Mouse (Mus musculus): ENCODE data around the gene Olfr1410. TPM values are rescaled to one million over a fixed set of nuclear protein-coding genes. Genes with fewer than 3 reads are reported as not detected.

Gene Olfr1410
- polyA plus RNA-seq (2016; fragmentation: Nextera tagmentation; extraction: Ambion mirVana), result not detected in 2 replicates

GRCm38 (mm10) chr1:92605482-92605881 is at the start of gene Olfr1410:
Gene Olfr1410, plus strand, starts transcription at chr1:92605782.
- 89% methylated on average over 1 of the region's 1 CpGs for WGBS
- Histone ChIP-seq H3K27ac (no peak within 1 kb of the TSS), H3K9me3 (no peaks in the 10 kb centered on the region), H3K36me3 (no peaks in the 10 kb centered on the region), H3K4me2 (replicated peaks) (no peak within 1 kb of the TSS), H3K4me1 (no peaks in the 10 kb centered on the region), H3K9ac (no peak within 1 kb of the TSS), H3K27me3 (peaks cover 9% of the 10 kb centered on the region), H3K4me3 (no peak within 1 kb of the TSS)
- no peak for ATAC-seq (ENCODE audit: insufficient number of reproducible peaks, insufficient read depth, low FRiP score, low TSS enrichment)

GRCm38 (mm10) chr1:92571022-92571421 is 34.6 kb upstream of the Olfr1410 start, which contains the start of gene Olfr1413:
Gene Olfr1413, plus strand, starts transcription at chr1:92571322.
- 82% methylated on average over 3 of the region's 3 CpGs for WGBS
- no peak within 1 kb of the TSS for H3K27ac ChIP-seq
- H3K9me3 ChIP-seq, result no peaks in the 10 kb centered on the region
- H3K36me3 ChIP-seq, result no peaks in the 10 kb centered on the region
- H3K4me3 ChIP-seq, result no peak within 1 kb of the TSS
- no peak within 1 kb of the TSS for H3K4me2 ChIP-seq (replicated peaks)
- ATAC-seq (ENCODE audit: insufficient number of reproducible peaks, insufficient read depth, low FRiP score, low TSS enrichment), result no peak
- no peaks in the 10 kb centered on the region for H3K27me3 ChIP-seq
- H3K9ac ChIP-seq, result no peak within 1 kb of the TSS
- no peaks in the 10 kb centered on the region for H3K4me1 ChIP-seq

GRCm38 (mm10) chr1:92585479-92585878 is 20.1 kb upstream of the Olfr1410 start, which contains the start of gene Olfr1412:
Gene Olfr1412, plus strand, starts transcription at chr1:92585779.
- H3K36me3 ChIP-seq, result no peaks in the 10 kb centered on the region
- no peak within 1 kb of the TSS for H3K27ac ChIP-seq
- H3K4me2 ChIP-seq (replicated peaks), result no peak within 1 kb of the TSS
- no peaks in the 10 kb centered on the region for H3K4me1 ChIP-seq
- 89% methylated on average over 2 of the region's 2 CpGs for WGBS
- no peaks in the 10 kb centered on the region for H3K9me3 ChIP-seq
- H3K4me3 ChIP-seq, result no peak within 1 kb of the TSS
- no peaks in the 10 kb centered on the region for H3K27me3 ChIP-seq
- ATAC-seq (ENCODE audit: insufficient number of reproducible peaks, insufficient read depth, low FRiP score, low TSS enrichment), result no peak
- H3K9ac ChIP-seq, result no peak within 1 kb of the TSS

GRCm38 (mm10) chr1:92594111-92594510 is 11.5 kb upstream of the Olfr1410 start, which contains the start of gene Olfr1411:
Gene Olfr1411, plus strand, starts transcription at chr1:92594411.
- Histone ChIP-seq H3K9ac (no peak within 1 kb of the TSS), H3K9me3 (no peaks in the 10 kb centered on the region), H3K36me3 (no peaks in the 10 kb centered on the region), H3K4me3 (no peak within 1 kb of the TSS), H3K4me1 (no peaks in the 10 kb centered on the region), H3K27ac (no peak within 1 kb of the TSS), H3K27me3 (no peaks in the 10 kb centered on the region), H3K4me2 (replicated peaks) (no peak within 1 kb of the TSS)
- no peak for ATAC-seq (ENCODE audit: insufficient number of reproducible peaks, insufficient read depth, low FRiP score, low TSS enrichment)

GRCm38 (mm10) chr1:92596019-92596418 is 9.6 kb upstream of the Olfr1410 start:
- Histone ChIP-seq H3K27ac (no peak overlapping the region), H3K36me3 (no peaks in the 10 kb centered on the region), H3K9me3 (no peaks in the 10 kb centered on the region), H3K4me2 (replicated peaks) (no peak overlapping the region), H3K9ac (no peak overlapping the region), H3K4me1 (no peaks in the 10 kb centered on the region), H3K4me3 (no peak overlapping the region), H3K27me3 (no peaks in the 10 kb centered on the region)
- WGBS, result 84% methylated on average over 3 of the region's 3 CpGs
- no peak for ATAC-seq (ENCODE audit: insufficient number of reproducible peaks, insufficient read depth, low FRiP score, low TSS enrichment)

- WGBS, result 69% methylated on average over 4 of the region's 4 CpGs
- Histone ChIP-seq H3K4me3 (no peak overlapping the region), H3K9ac (no peak overlapping the region), H3K36me3 (no peaks in the 10 kb centered on the region), H3K4me1 (no peaks in the 10 kb centered on the region), H3K27ac (no peak overlapping the region), H3K4me2 (replicated peaks) (no peak overlapping the region), H3K27me3 (peaks cover 9% of the 10 kb centered on the region), H3K9me3 (no peaks in the 10 kb centered on the region)
- ATAC-seq (ENCODE audit: insufficient number of reproducible peaks, insufficient read depth, low FRiP score, low TSS enrichment), result no peak
Measured at GRCm38 (mm10) chr1:92607711-92608110, 2.1 kb downstream of the Olfr1410 start.

GRCm38 (mm10) chr1:92611008-92611407 is 5.4 kb downstream of the Olfr1410 start:
- H3K36me3 ChIP-seq, result no peaks in the 10 kb centered on the region
- no peak overlapping the region for H3K9ac ChIP-seq
- peaks cover 9% of the 10 kb centered on the region; the same call in 1 of the 2 replicates for H3K27me3 ChIP-seq
- H3K4me2 ChIP-seq (replicated peaks), result no peak overlapping the region
- WGBS, result 9% methylated on average over 5 of the region's 5 CpGs
- H3K9me3 ChIP-seq, result no peaks in the 10 kb centered on the region
- H3K4me1 ChIP-seq, result no peaks in the 10 kb centered on the region
- H3K4me3 ChIP-seq, result no peak overlapping the region
- no peak for ATAC-seq (ENCODE audit: insufficient number of reproducible peaks, insufficient read depth, low FRiP score, low TSS enrichment)
- no peak overlapping the region for H3K27ac ChIP-seq

GRCm38 (mm10) chr1:92613175-92613574 is 7.6 kb downstream of the Olfr1410 start:
- H3K4me3 ChIP-seq, result no peak overlapping the region
- ATAC-seq (ENCODE audit: insufficient number of reproducible peaks, insufficient read depth, low FRiP score, low TSS enrichment), result no peak
- no peak overlapping the region for H3K27ac ChIP-seq
- H3K4me1 ChIP-seq, result no peaks in the 10 kb centered on the region
- H3K9ac ChIP-seq, result no peak overlapping the region
- WGBS, result 49% methylated on average over 4 of the region's 4 CpGs
- H3K36me3 ChIP-seq, result no peaks in the 10 kb centered on the region
- no peaks in the 10 kb centered on the region for H3K9me3 ChIP-seq
- peaks cover 9% of the 10 kb centered on the region; the same call in 1 of the 2 replicates for H3K27me3 ChIP-seq
- no peak overlapping the region for H3K4me2 ChIP-seq (replicated peaks)

GRCm38 (mm10) chr1:92614516-92614915 is 8.9 kb downstream of the Olfr1410 start:
- Histone ChIP-seq H3K4me2 (replicated peaks) (no peak overlapping the region), H3K4me1 (no peaks in the 10 kb centered on the region)

GRCm38 (mm10) chr1:92616046-92616445 is 10.5 kb downstream of the Olfr1410 start:
- Histone ChIP-seq H3K36me3 (no peaks in the 10 kb centered on the region), H3K4me3 (no peak overlapping the region), H3K27ac (no peak overlapping the region), H3K4me1 (no peaks in the 10 kb centered on the region), H3K9me3 (no peaks in the 10 kb centered on the region), H3K4me2 (replicated peaks) (no peak overlapping the region), H3K27me3 (no peaks in the 10 kb centered on the region; the same call in 1 of the 2 replicates), H3K9ac (no peak overlapping the region)
- ATAC-seq (ENCODE audit: insufficient number of reproducible peaks, insufficient read depth, low FRiP score, low TSS enrichment), result no peak
- 80% methylated on average over 1 of the region's 1 CpGs for WGBS

More at GRCm38 (mm10) chr1:92614516-92614915, 8.9 kb downstream of the Olfr1410 start:
- no peak overlapping the region for H3K4me3 ChIP-seq
- H3K27me3 ChIP-seq, result 0 out of 2 replicates have a peak, but pooled peaks cover 2% of the 10 kb centered on the region
- ATAC-seq (ENCODE audit: insufficient number of reproducible peaks, insufficient read depth, low FRiP score, low TSS enrichment), result no peak
- no peak overlapping the region for H3K9ac ChIP-seq
- WGBS, result 7% methylated on average over 1 of the region's 1 CpGs
- H3K9me3 ChIP-seq, result no peaks in the 10 kb centered on the region
- H3K27ac ChIP-seq, result no peak overlapping the region
- H3K36me3 ChIP-seq, result no peaks in the 10 kb centered on the region

- Histone ChIP-seq H3K4me1 (no peaks in the 10 kb centered on the region), H3K4me3 (no peak within 1 kb of the TSS), H3K27me3 (no peaks in the 10 kb centered on the region; the same call in 1 of the 2 replicates), H3K36me3 (no peaks in the 10 kb centered on the region), H3K9me3 (no peaks in the 10 kb centered on the region), H3K9ac (no peak within 1 kb of the TSS), H3K27ac (no peak within 1 kb of the TSS), H3K4me2 (replicated peaks) (no peak within 1 kb of the TSS)
- ATAC-seq (ENCODE audit: insufficient number of reproducible peaks, insufficient read depth, low FRiP score, low TSS enrichment), result no peak
- 65% methylated on average over 2 of the region's 2 CpGs for WGBS
Measured at GRCm38 (mm10) chr1:92617488-92617887, 11.9 kb downstream of the Olfr1410 start, which contains the start of gene Olfr12. Gene Olfr12, plus strand, starts transcription at chr1:92617788.

- Histone ChIP-seq H3K36me3 (no peaks in the 10 kb centered on the region), H3K9ac (no peak overlapping the region), H3K27me3 (no peaks in the 10 kb centered on the region; the same call in 1 of the 2 replicates), H3K4me2 (replicated peaks) (no peak overlapping the region), H3K27ac (no peak overlapping the region), H3K9me3 (no peaks in the 10 kb centered on the region), H3K4me1 (no peaks in the 10 kb centered on the region), H3K4me3 (no peak overlapping the region)
- no peak for ATAC-seq (ENCODE audit: insufficient number of reproducible peaks, insufficient read depth, low FRiP score, low TSS enrichment)
- 65% methylated on average over 4 of the region's 4 CpGs for WGBS
Measured at GRCm38 (mm10) chr1:92618360-92618759, 12.8 kb downstream of the Olfr1410 start.

All from embryonic facial prominence, embryonic 12.5 days (tissue).